Mouse (Mus musculus): ENCODE measurements around the gene Pola2. TPM values are rescaled to one million over a fixed set of nuclear protein-coding genes. Genes with fewer than 3 reads are reported as not detected.

Pola2 gene
- polyA plus RNA-seq, 1 experiment from 2014 or later, result 108 TPM

GRCm38 (mm10) chr19:5937836-5938406 is 26.1 kb downstream of the Pola2 start:
- no peak overlapping the region for H3K9ac ChIP-seq (ENCODE audit: low read length)
- no peak overlapping the region for H3K4me3 ChIP-seq (ENCODE audit: low read depth, low read length)
- no peaks in the 10 kb centered on the region for H3K27me3 ChIP-seq (ENCODE audit: control insufficient read depth, insufficient read depth, low read length)
- DNase-seq (ENCODE audit: low spot score) (no peak), ATAC-seq (replicated peaks; ENCODE audit: low FRiP score) (no peak)
- H3K4me2 ChIP-seq (ENCODE audit: low read depth, low read length, severe bottlenecking), result no peak overlapping the region
- H3K27ac ChIP-seq (ENCODE audit: low read depth, low read length), result no peak overlapping the region
- 0 out of 2 replicates have a peak, but pooled peaks cover 2% of the 10 kb centered on the region for H3K4me1 ChIP-seq (replicated peaks; ENCODE audit: control insufficient read depth, insufficient read depth, low read length)
- WGBS, result 45% methylated on average over 14 of the region's 14 CpGs
- H3K9me3 ChIP-seq (ENCODE audit: control insufficient read depth, low read length), result no peaks in the 10 kb centered on the region
- peaks cover 6% of the 10 kb centered on the region; the same call in 1 of the 2 replicates for H3K36me3 ChIP-seq (ENCODE audit: control insufficient read depth, insufficient read depth, low read length)

GRCm38 (mm10) chr19:5937095-5937835 is 26.7 kb downstream of the Pola2 start:
- Histone ChIP-seq H3K9me3 (ENCODE audit: control insufficient read depth, low read length) (no peaks in the 10 kb centered on the region), H3K27ac (ENCODE audit: low read depth, low read length) (no peak overlapping the region), H3K4me1 (replicated peaks; ENCODE audit: control insufficient read depth, insufficient read depth, low read length) (0 out of 2 replicates have a peak, but pooled peaks cover 2% of the 10 kb centered on the region), H3K27me3 (ENCODE audit: control insufficient read depth, insufficient read depth, low read length) (no peaks in the 10 kb centered on the region), H3K4me2 (ENCODE audit: low read depth, low read length, severe bottlenecking) (no peak overlapping the region), H3K4me3 (ENCODE audit: low read depth, low read length) (no peak overlapping the region), H3K36me3 (ENCODE audit: control insufficient read depth, insufficient read depth, low read length) (peaks cover 6% of the 10 kb centered on the region; the same call in 1 of the 2 replicates), H3K9ac (ENCODE audit: low read length) (no peak overlapping the region)
- DNase-seq (ENCODE audit: low spot score), result no peak
- WGBS, result 79% methylated on average over 21 of the region's 21 CpGs
- ATAC-seq (replicated peaks; ENCODE audit: low FRiP score), result no peak

- DNase-seq (ENCODE audit: low spot score), result no peak
- Histone ChIP-seq H3K27me3 (ENCODE audit: control insufficient read depth, insufficient read depth, low read length) (no peaks in the 10 kb centered on the region), H3K4me3 (ENCODE audit: low read depth, low read length) (no peak overlapping the region), H3K36me3 (ENCODE audit: control insufficient read depth, insufficient read depth, low read length) (peaks cover 6% of the 10 kb centered on the region; the same call in 1 of the 2 replicates), H3K4me1 (replicated peaks; ENCODE audit: control insufficient read depth, insufficient read depth, low read length) (0 out of 2 replicates have a peak, but pooled peaks cover 2% of the 10 kb centered on the region), H3K9me3 (ENCODE audit: control insufficient read depth, low read length) (no peaks in the 10 kb centered on the region), H3K9ac (ENCODE audit: low read length) (no peak overlapping the region), H3K4me2 (ENCODE audit: low read depth, low read length, severe bottlenecking) (no peak overlapping the region), H3K27ac (ENCODE audit: low read depth, low read length) (no peak overlapping the region)
- ATAC-seq (replicated peaks; ENCODE audit: low FRiP score), result no peak
- 88% methylated on average over 5 of the region's 5 CpGs for WGBS
These were observed 28.3 kb downstream of the Pola2 start for GRCm38 (mm10) chr19:5935691-5936090.

GRCm38 (mm10) chr19:5935266-5935665 is 28.7 kb downstream of the Pola2 start:
- Histone ChIP-seq H3K27ac (ENCODE audit: low read depth, low read length) (no peak overlapping the region), H3K9ac (ENCODE audit: low read length) (no peak overlapping the region), H3K4me2 (ENCODE audit: low read depth, low read length, severe bottlenecking) (no peak overlapping the region), H3K36me3 (ENCODE audit: control insufficient read depth, insufficient read depth, low read length) (peaks cover 6% of the 10 kb centered on the region; the same call in 1 of the 2 replicates), H3K4me1 (replicated peaks; ENCODE audit: control insufficient read depth, insufficient read depth, low read length) (0 out of 2 replicates have a peak, but pooled peaks cover 2% of the 10 kb centered on the region), H3K9me3 (ENCODE audit: control insufficient read depth, low read length) (no peaks in the 10 kb centered on the region), H3K27me3 (ENCODE audit: control insufficient read depth, insufficient read depth, low read length) (no peaks in the 10 kb centered on the region), H3K4me3 (ENCODE audit: low read depth, low read length) (no peak overlapping the region)
- WGBS, result 81% methylated on average over 3 of the region's 3 CpGs
- DNase-seq (ENCODE audit: low spot score), result no peak
- ATAC-seq (replicated peaks; ENCODE audit: low FRiP score), result no peak

- peaks cover 3% of the 10 kb centered on the region; the same call in 1 of the 2 replicates for H3K27me3 ChIP-seq (ENCODE audit: control insufficient read depth, insufficient read depth, low read length)
These were observed 34.1 kb downstream of the Pola2 start for GRCm38 (mm10) chr19:5929634-5930596.

GRCm38 (mm10) chr19:5928546-5928945 is 35.5 kb downstream of the Pola2 start:
- DNase-seq (ENCODE audit: low spot score), result no peak
- H3K27me3 ChIP-seq (ENCODE audit: control insufficient read depth, insufficient read depth, low read length), result peaks cover 3% of the 10 kb centered on the region; the same call in 1 of the 2 replicates
- no peak overlapping the region for H3K4me2 ChIP-seq (ENCODE audit: low read depth, low read length, severe bottlenecking)
- H3K36me3 ChIP-seq (ENCODE audit: control insufficient read depth, insufficient read depth, low read length), result no peaks in the 10 kb centered on the region
- H3K4me3 ChIP-seq (ENCODE audit: low read depth, low read length), result no peak overlapping the region
- no peak overlapping the region for H3K9ac ChIP-seq (ENCODE audit: low read length)
- peaks cover 5% of the 10 kb centered on the region; the same call in 1 of the 2 replicates for H3K4me1 ChIP-seq (replicated peaks; ENCODE audit: control insufficient read depth, insufficient read depth, low read length)
- H3K27ac ChIP-seq (ENCODE audit: low read depth, low read length), result no peak overlapping the region
- ATAC-seq (replicated peaks; ENCODE audit: low FRiP score), result no peak
- H3K9me3 ChIP-seq (ENCODE audit: control insufficient read depth, low read length), result no peaks in the 10 kb centered on the region
- WGBS, result 83% methylated on average over 3 of the region's 3 CpGs

More at GRCm38 (mm10) chr19:5929634-5930596, 34.1 kb downstream of the Pola2 start:
- no peak overlapping the region for H3K4me2 ChIP-seq (ENCODE audit: low read depth, low read length, severe bottlenecking)
- no peak for DNase-seq (ENCODE audit: low spot score)
- H3K4me1 ChIP-seq (replicated peaks; ENCODE audit: control insufficient read depth, insufficient read depth, low read length), result peaks cover 4% of the 10 kb centered on the region; the same call in 1 of the 2 replicates
- WGBS, result 77% methylated on average over 14 of the region's 14 CpGs
- H3K36me3 ChIP-seq (ENCODE audit: control insufficient read depth, insufficient read depth, low read length), result no peaks in the 10 kb centered on the region
- H3K9me3 ChIP-seq (ENCODE audit: control insufficient read depth, low read length), result no peaks in the 10 kb centered on the region
- no peak overlapping the region for H3K9ac ChIP-seq (ENCODE audit: low read length)
- ATAC-seq (replicated peaks; ENCODE audit: low FRiP score), result no peak
- no peak overlapping the region for H3K27ac ChIP-seq (ENCODE audit: low read depth, low read length)
- H3K4me3 ChIP-seq (ENCODE audit: low read depth, low read length), result no peak overlapping the region

- peaks cover 3% of the 10 kb centered on the region; the same call in 1 of the 2 replicates for H3K27me3 ChIP-seq (ENCODE audit: control insufficient read depth, insufficient read depth, low read length)
- H3K4me2 ChIP-seq (ENCODE audit: low read depth, low read length, severe bottlenecking), result no peak overlapping the region
- no peaks in the 10 kb centered on the region for H3K36me3 ChIP-seq (ENCODE audit: control insufficient read depth, insufficient read depth, low read length)
- no peaks in the 10 kb centered on the region for H3K9me3 ChIP-seq (ENCODE audit: control insufficient read depth, low read length)
- H3K9ac ChIP-seq (ENCODE audit: low read length), result no peak overlapping the region
- WGBS, result 84% methylated on average over 6 of the region's 6 CpGs
- no peak overlapping the region for H3K4me3 ChIP-seq (ENCODE audit: low read depth, low read length)
- ATAC-seq (replicated peaks; ENCODE audit: low FRiP score) (no peak), DNase-seq (ENCODE audit: low spot score) (no peak)
- peaks cover 5% of the 10 kb centered on the region; the same call in 1 of the 2 replicates for H3K4me1 ChIP-seq (replicated peaks; ENCODE audit: control insufficient read depth, insufficient read depth, low read length)
- H3K27ac ChIP-seq (ENCODE audit: low read depth, low read length), result no peak overlapping the region
These were observed 35.9 kb downstream of the Pola2 start for GRCm38 (mm10) chr19:5928104-5928503.

- 77% methylated on average over 8 of the region's 8 CpGs for WGBS
- Histone ChIP-seq H3K9ac (ENCODE audit: low read length) (no peak overlapping the region), H3K36me3 (ENCODE audit: control insufficient read depth, insufficient read depth, low read length) (no peaks in the 10 kb centered on the region), H3K4me3 (ENCODE audit: low read depth, low read length) (no peak overlapping the region), H3K27me3 (ENCODE audit: control insufficient read depth, insufficient read depth, low read length) (peaks cover 3% of the 10 kb centered on the region; the same call in 1 of the 2 replicates), H3K27ac (ENCODE audit: low read depth, low read length) (no peak overlapping the region), H3K4me2 (ENCODE audit: low read depth, low read length, severe bottlenecking) (no peak overlapping the region), H3K4me1 (replicated peaks; ENCODE audit: control insufficient read depth, insufficient read depth, low read length) (peaks cover 5% of the 10 kb centered on the region; the same call in 1 of the 2 replicates), H3K9me3 (ENCODE audit: control insufficient read depth, low read length) (no peaks in the 10 kb centered on the region)
- ATAC-seq (replicated peaks; ENCODE audit: low FRiP score), result no peak
- no peak for DNase-seq (ENCODE audit: low spot score)
These were observed 36.5 kb downstream of the Pola2 start for GRCm38 (mm10) chr19:5927532-5927931.
